Mouse (Mus musculus): ENCODE data around the gene Ppip5k1. TPM values are rescaled to one million over a fixed set of nuclear protein-coding genes. Genes with fewer than 3 reads are reported as not detected.
"Not testable (repeated sequence)": the region's sequence is repeated elsewhere in the genome, so short reads cannot be mapped to it uniquely, and the experiment has no call there.

Gene Ppip5k1
- polyA plus RNA-seq (2015; fragmentation: Nextera tagmentation; extraction: Ambion mirVana), result 6.1 and 7.9 TPM in 2 replicates

- H3K4me3 ChIP-seq (replicated peaks), result peak within 1 kb of the TSS; percentile 80
Measured at GRCm38 (mm10) chr2:121354820-121355592, at the start of gene Ppip5k1. TSS of gene Ppip5k1 (minus strand) at chr2:121355396.

GRCm38 (mm10) chr2:121403296-121403695 lies 48.1 kb upstream of the Ppip5k1 start:
- ATAC-seq (ENCODE audit: low read depth) (no peak), DNase-seq (no peak)
- H3K36me3 ChIP-seq, result no peaks in the 10 kb centered on the region
- no peak overlapping the region for H3K4me2 ChIP-seq
- H3K9ac ChIP-seq, result no peak overlapping the region
- no peak overlapping the region for H3K4me3 ChIP-seq (replicated peaks)
- H3K27ac ChIP-seq, result no peak overlapping the region
- H3K9me3 ChIP-seq (replicated peaks), result no peaks in the 10 kb centered on the region
- no peaks in the 10 kb centered on the region for H3K27me3 ChIP-seq
- no peaks in the 10 kb centered on the region for H3K4me1 ChIP-seq (replicated peaks)

More at GRCm38 (mm10) chr2:121354820-121355592, at the start of gene Ppip5k1:
- Histone ChIP-seq H3K36me3 (no peaks in the 10 kb centered on the region), H3K4me2 (peak within 1 kb of the TSS; percentile 97), H3K27me3 (peaks cover 51% of the 10 kb centered on the region), H3K9me3 (replicated peaks) (no peaks in the 10 kb centered on the region), H3K27ac (peak within 1 kb of the TSS; percentile 31; the same call in 1 of the 2 replicates), H3K9ac (peak within 1 kb of the TSS; percentile 87), H3K4me1 (replicated peaks) (peaks cover 16% of the 10 kb centered on the region)
- ATAC-seq (ENCODE audit: low read depth) (peak; percentile 97), DNase-seq (peak; percentile 94)
- under 1% methylated on average over 58 of the region's 58 CpGs for WGBS (ENCODE audit: insufficient replicate concordance)

- H3K4me1 ChIP-seq (replicated peaks), result no peaks in the 10 kb centered on the region
- H3K4me3 ChIP-seq (replicated peaks), result no peak overlapping the region
- no peak overlapping the region for H3K9ac ChIP-seq
- 16% methylated on average over 8 of the region's 8 CpGs for WGBS (ENCODE audit: insufficient replicate concordance)
- DNase-seq (peak; percentile 40), ATAC-seq (ENCODE audit: low read depth) (no peak)
- H3K36me3 ChIP-seq, result no peaks in the 10 kb centered on the region
- no peak overlapping the region for H3K27ac ChIP-seq
- no peak overlapping the region for H3K4me2 ChIP-seq
- H3K27me3 ChIP-seq, result no peaks in the 10 kb centered on the region
- no peaks in the 10 kb centered on the region for H3K9me3 ChIP-seq (replicated peaks)
Measured at GRCm38 (mm10) chr2:121396624-121397023, 41.4 kb upstream of the Ppip5k1 start.

- H3K4me3 ChIP-seq (replicated peaks); H3K9ac ChIP-seq; H3K9me3 ChIP-seq (replicated peaks); H3K27ac ChIP-seq; H3K4me2 ChIP-seq; DNase-seq; H3K36me3 ChIP-seq; ATAC-seq (ENCODE audit: low read depth); H3K27me3 ChIP-seq; H3K4me1 ChIP-seq (replicated peaks): not testable (repeated sequence)
- WGBS (ENCODE audit: insufficient replicate concordance), result 85% methylated on average over 17 of the region's 17 CpGs
Measured at GRCm38 (mm10) chr2:121386961-121387575, 31.9 kb upstream of the Ppip5k1 start, which contains the start of gene Strc. TSS of gene Strc (minus strand) at chr2:121387168.

- Histone ChIP-seq H3K9me3 (replicated peaks) (no peaks in the 10 kb centered on the region), H3K4me1 (replicated peaks) (no peaks in the 10 kb centered on the region), H3K9ac (no peak overlapping the region), H3K4me2 (no peak overlapping the region), H3K36me3 (no peaks in the 10 kb centered on the region), H3K27me3 (no peaks in the 10 kb centered on the region), H3K4me3 (replicated peaks) (no peak overlapping the region), H3K27ac (no peak overlapping the region)
- 27% methylated on average over 2 of the region's 2 CpGs for WGBS (ENCODE audit: insufficient replicate concordance)
- no peak for DNase-seq
- ATAC-seq (ENCODE audit: low read depth), result no peak
Measured at GRCm38 (mm10) chr2:121374766-121375165, 19.6 kb upstream of the Ppip5k1 start.

GRCm38 (mm10) chr2:121372266-121372665 lies 17.1 kb upstream of the Ppip5k1 start:
- Histone ChIP-seq H3K4me3 (replicated peaks) (no peak overlapping the region), H3K27ac (no peak overlapping the region), H3K9ac (no peak overlapping the region), H3K36me3 (no peaks in the 10 kb centered on the region), H3K27me3 (no peaks in the 10 kb centered on the region), H3K4me1 (replicated peaks) (no peaks in the 10 kb centered on the region), H3K9me3 (replicated peaks) (no peaks in the 10 kb centered on the region), H3K4me2 (no peak overlapping the region)
- ATAC-seq (ENCODE audit: low read depth) (no peak), DNase-seq (no peak)
- WGBS (ENCODE audit: insufficient replicate concordance), result 68% methylated on average over 3 of the region's 3 CpGs

- H3K4me1 ChIP-seq (replicated peaks), result no peaks in the 10 kb centered on the region
- 58% methylated on average over 5 of the region's 5 CpGs for WGBS (ENCODE audit: insufficient replicate concordance)
- H3K9me3 ChIP-seq (replicated peaks), result no peaks in the 10 kb centered on the region
- ATAC-seq (ENCODE audit: low read depth) (no peak), DNase-seq (no peak)
- no peak overlapping the region for H3K27ac ChIP-seq
- no peak overlapping the region for H3K4me2 ChIP-seq
- no peak overlapping the region for H3K9ac ChIP-seq
- no peaks in the 10 kb centered on the region for H3K36me3 ChIP-seq
- H3K27me3 ChIP-seq, result no peaks in the 10 kb centered on the region
- no peak overlapping the region for H3K4me3 ChIP-seq (replicated peaks)
Measured at GRCm38 (mm10) chr2:121370921-121371320, 15.7 kb upstream of the Ppip5k1 start.

GRCm38 (mm10) chr2:121368831-121369230 lies 13.6 kb upstream of the Ppip5k1 start:
- Histone ChIP-seq H3K9ac (no peak overlapping the region), H3K9me3 (replicated peaks) (no peaks in the 10 kb centered on the region), H3K4me3 (replicated peaks) (no peak overlapping the region), H3K36me3 (no peaks in the 10 kb centered on the region), H3K27me3 (no peaks in the 10 kb centered on the region), H3K4me2 (no peak overlapping the region), H3K27ac (no peak overlapping the region), H3K4me1 (replicated peaks) (no peaks in the 10 kb centered on the region)
- DNase-seq, result no peak
- no peak for ATAC-seq (ENCODE audit: low read depth)
- 63% methylated on average over 2 of the region's 2 CpGs for WGBS (ENCODE audit: insufficient replicate concordance)

- Histone ChIP-seq H3K27me3 (peaks cover 23% of the 10 kb centered on the region), H3K4me1 (replicated peaks) (peaks cover 2% of the 10 kb centered on the region), H3K4me2 (no peak overlapping the region), H3K4me3 (replicated peaks) (no peak overlapping the region), H3K9me3 (replicated peaks) (no peaks in the 10 kb centered on the region), H3K27ac (no peak overlapping the region), H3K36me3 (no peaks in the 10 kb centered on the region), H3K9ac (no peak overlapping the region)
- no peak for ATAC-seq (ENCODE audit: low read depth)
- DNase-seq, result no peak
- 65% methylated on average over 3 of the region's 3 CpGs for WGBS (ENCODE audit: insufficient replicate concordance)
Measured at GRCm38 (mm10) chr2:121363656-121364055, 8.5 kb upstream of the Ppip5k1 start.

GRCm38 (mm10) chr2:121359461-121359860 lies 4.3 kb upstream of the Ppip5k1 start:
- no peak for DNase-seq
- Histone ChIP-seq H3K27ac (no peak overlapping the region), H3K36me3 (no peaks in the 10 kb centered on the region), H3K27me3 (peaks cover 55% of the 10 kb centered on the region), H3K4me1 (replicated peaks) (peaks cover 10% of the 10 kb centered on the region), H3K4me2 (no peak overlapping the region), H3K9ac (no peak overlapping the region), H3K4me3 (replicated peaks) (no peak overlapping the region), H3K9me3 (replicated peaks) (no peaks in the 10 kb centered on the region)
- WGBS (ENCODE audit: insufficient replicate concordance), result 45% methylated on average over 4 of the region's 4 CpGs
- no peak for ATAC-seq (ENCODE audit: low read depth)

GRCm38 (mm10) chr2:121358381-121358780 lies 3.2 kb upstream of the Ppip5k1 start:
- no peaks in the 10 kb centered on the region for H3K9me3 ChIP-seq (replicated peaks)
- no peak overlapping the region for H3K9ac ChIP-seq
- H3K4me1 ChIP-seq (replicated peaks), result peaks cover 16% of the 10 kb centered on the region
- WGBS (ENCODE audit: insufficient replicate concordance), result 0% methylated on average over 16 of the region's 16 CpGs
- no peak for ATAC-seq (ENCODE audit: low read depth)
- no peak overlapping the region for H3K4me3 ChIP-seq (replicated peaks)
- H3K36me3 ChIP-seq, result no peaks in the 10 kb centered on the region
- 0 out of 2 replicates have a peak overlapping the region, but pooled peaks have one; percentile 0 for H3K4me2 ChIP-seq
- no peak overlapping the region for H3K27ac ChIP-seq
- peak; percentile 17 for DNase-seq
- H3K27me3 ChIP-seq, result peaks cover 60% of the 10 kb centered on the region

All from liver, embryonic 13.5 days (tissue).